Mouse (Mus musculus): ENCODE results near the gene Sorbs1.

DNA sequence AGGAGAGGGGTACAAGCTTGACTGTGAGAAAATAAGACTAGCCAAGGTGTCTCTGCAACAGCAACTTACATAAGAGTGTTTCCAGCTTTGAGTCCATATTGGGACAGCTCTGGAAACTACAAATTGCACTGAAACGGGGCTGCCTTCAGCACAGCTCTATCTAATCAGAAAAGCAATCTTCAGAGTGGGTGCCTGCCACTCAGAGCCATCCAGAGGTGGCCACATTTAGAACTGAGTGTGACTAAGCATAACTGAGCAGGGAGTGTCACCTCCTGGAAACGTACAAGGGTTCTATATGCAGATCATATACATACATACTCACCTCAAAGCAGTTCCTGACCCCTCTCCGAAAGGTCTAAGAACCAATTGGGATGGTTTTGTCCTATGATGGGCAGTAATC, 71.2 kb downstream of the Sorbs1 start:
- TF ChIP-seq HCFC1 (IDR thresholded peaks at IDR 0.05; ENCODE audit: borderline replicate concordance, insufficient read depth, low read length) (no peak), ZC3H11A (IDR thresholded peaks at IDR 0.05; ENCODE audit: borderline replicate concordance, low read depth, low read length) (no peak), ZNF384 (IDR thresholded peaks at IDR 0.05; ENCODE audit: low read depth, low read length) (no peak), MAFK (IDR thresholded peaks at IDR 0.05; ENCODE audit: insufficient read depth, low read depth, low read length) (no peak), CHD2 (IDR thresholded peaks at IDR 0.05; ENCODE audit: low read depth, low read length) (no peak)

Measured in ES-E14 (cell line).